Mouse (Mus musculus): ENCODE measurements around the gene Akirin1. TPM values are rescaled to one million over a fixed set of nuclear protein-coding genes. Genes with fewer than 3 reads are reported as not detected.

Akirin1 gene
- polyA plus RNA-seq, 1 experiment, result 30.0 TPM

DNA sequence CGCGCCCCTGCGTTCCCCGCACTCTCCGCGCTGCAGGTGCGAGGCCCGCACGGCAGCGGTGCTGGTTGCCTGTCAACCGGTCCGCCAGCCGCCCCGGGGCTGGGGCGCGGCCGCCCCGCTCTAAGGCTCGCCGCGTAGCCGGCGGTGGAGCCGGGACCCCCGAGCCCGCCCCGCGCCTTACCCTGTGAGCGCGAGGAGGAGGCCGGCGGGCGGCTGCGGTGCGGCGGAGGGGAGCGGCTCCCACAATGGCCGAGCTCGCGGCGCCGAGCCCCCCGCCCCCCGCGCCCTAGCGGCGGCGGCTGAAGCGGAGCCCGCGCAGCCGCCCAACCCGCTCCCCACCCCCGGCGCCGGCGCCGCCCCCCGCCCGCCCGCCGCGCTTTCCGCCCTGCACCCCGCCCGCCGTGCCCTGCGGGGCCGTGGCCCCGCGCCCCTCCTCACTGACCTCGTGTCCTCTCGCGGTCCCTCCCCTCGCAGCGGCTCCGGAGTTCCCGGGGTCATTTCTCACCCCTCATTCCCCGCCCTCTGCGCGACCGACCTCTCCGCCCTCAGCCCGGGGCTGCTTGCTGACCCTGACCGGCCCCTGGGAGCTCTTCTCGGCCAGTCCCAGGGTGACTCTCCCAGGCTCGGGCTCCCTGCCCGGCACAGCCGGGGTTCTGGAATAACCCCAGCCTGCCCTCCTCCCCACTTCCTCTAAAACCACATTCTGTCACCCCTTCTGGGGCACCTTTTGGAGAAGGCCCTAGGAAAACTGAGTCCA, 62.9 kb downstream of the Akirin1 start:
- H3K79me2 ChIP-seq (ENCODE audit: control insufficient read depth, insufficient read depth), result no peaks in the 10 kb centered on the region
- H3ac ChIP-seq (ENCODE audit: control insufficient read depth, insufficient read length), result peak overlapping the region; percentile 9
- TF ChIP-seq POLR2A (IDR thresholded peaks at IDR 0.05; ENCODE audit: insufficient read length, low read depth) (no peak), SRF (IDR thresholded peaks at IDR 0.05; ENCODE audit: control insufficient read depth, insufficient read length, low read depth) (no peak), USF1 (IDR thresholded peaks at IDR 0.05; ENCODE audit: low read depth) (no peak), CEBPB (IDR thresholded peaks at IDR 0.05; ENCODE audit: insufficient read depth, poor library complexity, severe bottlenecking) (no peak), MAX (IDR thresholded peaks at IDR 0.05; ENCODE audit: low read depth) (no peak), TCF12 (IDR thresholded peaks at IDR 0.05; ENCODE audit: insufficient read depth, poor library complexity, severe bottlenecking) (no peak), MYOD1 (IDR thresholded peaks at IDR 0.05; ENCODE audit: control insufficient read depth in 1 of 3, insufficient read length in 2 of 3, low read depth in 2 of 3) (no peak), REST (IDR thresholded peaks at IDR 0.05; ENCODE audit: insufficient read depth, insufficient read length) (no peak), MYOG (IDR thresholded peaks at IDR 0.05; ENCODE audit: control insufficient read depth in 1 of 3, insufficient read depth in 1 of 3, insufficient read length in 2 of 3, low read depth in 2 of 3) (no peak), POLR2AphosphoS2 (IDR thresholded peaks at IDR 0.05; ENCODE audit: insufficient read length, low read depth) (no peak), TCF3 (IDR thresholded peaks at IDR 0.05; ENCODE audit: insufficient read length, low read depth) (no peak), E2F4 (IDR thresholded peaks at IDR 0.05; ENCODE audit: insufficient read depth) (no peak)
- H3K36me3 ChIP-seq (ENCODE audit: control insufficient read depth, insufficient read depth), result no peaks in the 10 kb centered on the region
- H3K4me3 ChIP-seq, result no peak overlapping the region
- H3K4me2 ChIP-seq (ENCODE audit: low read depth), result peak overlapping the region; percentile 84
- H3K27me3 ChIP-seq (ENCODE audit: control insufficient read depth, insufficient read depth, insufficient read length), result peaks cover 10% of the 10 kb centered on the region

GRCm38 (mm10) chr4:123686368-123687024, 63.6 kb downstream of the Akirin1 start:
- TF ChIP-seq SRF (IDR thresholded peaks at IDR 0.05; ENCODE audit: control insufficient read depth, insufficient read length, low read depth) (no peak), E2F4 (IDR thresholded peaks at IDR 0.05; ENCODE audit: insufficient read depth) (no peak), REST (IDR thresholded peaks at IDR 0.05; ENCODE audit: insufficient read depth, insufficient read length) (no peak), POLR2A (IDR thresholded peaks at IDR 0.05; ENCODE audit: insufficient read length, low read depth) (no peak), MAX (IDR thresholded peaks at IDR 0.05; ENCODE audit: low read depth) (no peak), MYOD1 (IDR thresholded peaks at IDR 0.05; ENCODE audit: control insufficient read depth in 1 of 3, insufficient read length in 2 of 3, low read depth in 2 of 3) (no peak), CEBPB (IDR thresholded peaks at IDR 0.05; ENCODE audit: insufficient read depth, poor library complexity, severe bottlenecking) (no peak)
- Histone ChIP-seq H3K27me3 (ENCODE audit: control insufficient read depth, insufficient read depth, insufficient read length) (peaks cover 10% of the 10 kb centered on the region), H3K36me3 (ENCODE audit: control insufficient read depth, insufficient read depth) (no peaks in the 10 kb centered on the region), H3K79me2 (ENCODE audit: control insufficient read depth, insufficient read depth) (no peaks in the 10 kb centered on the region), H3K4me2 (ENCODE audit: low read depth) (peak overlapping the region; percentile 84), H3K4me3 (no peak overlapping the region), H3ac (ENCODE audit: control insufficient read depth, insufficient read length) (peak overlapping the region; percentile 9)

GRCm38 (mm10) chr4:123685506-123686242, 64.5 kb downstream of the Akirin1 start:
- TF ChIP-seq REST (IDR thresholded peaks at IDR 0.05; ENCODE audit: insufficient read depth, insufficient read length), result no peak
- no peak for TF ChIP-seq E2F4 (IDR thresholded peaks at IDR 0.05; ENCODE audit: insufficient read depth)
- no peak for TF ChIP-seq CEBPB (IDR thresholded peaks at IDR 0.05; ENCODE audit: insufficient read depth, poor library complexity, severe bottlenecking)
- TF ChIP-seq SRF (IDR thresholded peaks at IDR 0.05; ENCODE audit: control insufficient read depth, insufficient read length, low read depth), result no peak
- TF ChIP-seq TCF12 (IDR thresholded peaks at IDR 0.05; ENCODE audit: insufficient read depth, poor library complexity, severe bottlenecking), result no peak
- TF ChIP-seq POLR2AphosphoS2 (IDR thresholded peaks at IDR 0.05; ENCODE audit: insufficient read length, low read depth), result no peak
- TF ChIP-seq MYOG (IDR thresholded peaks at IDR 0.05; ENCODE audit: control insufficient read depth in 1 of 3, insufficient read depth in 1 of 3, insufficient read length in 2 of 3, low read depth in 2 of 3), result no peak
- TF ChIP-seq TCF3 (IDR thresholded peaks at IDR 0.05; ENCODE audit: insufficient read length, low read depth), result no peak
- TF ChIP-seq MAX (IDR thresholded peaks at IDR 0.05; ENCODE audit: low read depth), result no peak
- TF ChIP-seq USF1 (IDR thresholded peaks at IDR 0.05; ENCODE audit: low read depth), result no peak
- no peak for TF ChIP-seq MYOD1 (IDR thresholded peaks at IDR 0.05; ENCODE audit: control insufficient read depth in 1 of 3, insufficient read length in 2 of 3, low read depth in 2 of 3)
- no peak for TF ChIP-seq POLR2A (IDR thresholded peaks at IDR 0.05; ENCODE audit: insufficient read length, low read depth)
- H3K4me2 ChIP-seq (ENCODE audit: low read depth), result no peak overlapping the region

GRCm38 (mm10) chr4:123685046-123685445, 65.1 kb downstream of the Akirin1 start:
- no peak overlapping the region for H3ac ChIP-seq (ENCODE audit: control insufficient read depth, insufficient read length)
- no peaks in the 10 kb centered on the region for H3K79me2 ChIP-seq (ENCODE audit: control insufficient read depth, insufficient read depth)
- H3K27me3 ChIP-seq (ENCODE audit: control insufficient read depth, insufficient read depth, insufficient read length), result peaks cover 10% of the 10 kb centered on the region
- TF ChIP-seq MAX (IDR thresholded peaks at IDR 0.05; ENCODE audit: low read depth) (no peak), POLR2A (IDR thresholded peaks at IDR 0.05; ENCODE audit: insufficient read length, low read depth) (no peak), POLR2AphosphoS2 (IDR thresholded peaks at IDR 0.05; ENCODE audit: insufficient read length, low read depth) (no peak)
- no peak overlapping the region for H3K4me3 ChIP-seq
- H3K36me3 ChIP-seq (ENCODE audit: control insufficient read depth, insufficient read depth), result no peaks in the 10 kb centered on the region
- H3K4me2 ChIP-seq (ENCODE audit: low read depth), result no peak overlapping the region

More at GRCm38 (mm10) chr4:123685506-123686242, 64.5 kb downstream of the Akirin1 start:
- Histone ChIP-seq H3ac (ENCODE audit: control insufficient read depth, insufficient read length) (no peak overlapping the region), H3K27me3 (ENCODE audit: control insufficient read depth, insufficient read depth, insufficient read length) (peaks cover 10% of the 10 kb centered on the region), H3K4me3 (no peak overlapping the region), H3K79me2 (ENCODE audit: control insufficient read depth, insufficient read depth) (no peaks in the 10 kb centered on the region), H3K36me3 (ENCODE audit: control insufficient read depth, insufficient read depth) (no peaks in the 10 kb centered on the region)

Other genes starting within 250 kb of the Akirin1 start
- 88.5 TPM for gene Macf1, start 66.0 kb downstream of the Akirin1 start, polyA plus RNA-seq (2012; fragmentation: generic; extraction: Trizol)
- gene Ndufs5, start 32.1 kb downstream of the Akirin1 start, polyA plus RNA-seq (2012; fragmentation: generic; extraction: Trizol), result 484 TPM
- gene Rhbdl2, start 37.5 kb upstream of the Akirin1 start, polyA plus RNA-seq (2012; fragmentation: generic; extraction: Trizol), result 2.7 TPM
- gene 4933427I04Rik, start 109.3 kb upstream of the Akirin1 start, polyA plus RNA-seq (2012; fragmentation: generic; extraction: Trizol), result not detected
- gene Mycbp, start 154.5 kb upstream of the Akirin1 start, polyA plus RNA-seq (2012; fragmentation: generic; extraction: Trizol), result 33.1 TPM
- 46.1 TPM for gene Rragc, start 167.1 kb upstream of the Akirin1 start, polyA plus RNA-seq (2012; fragmentation: generic; extraction: Trizol)
- not detected for gene 4930535I16Rik, start 167.7 kb upstream of the Akirin1 start, polyA plus RNA-seq (2012; fragmentation: generic; extraction: Trizol)